Mouse (Mus musculus) kidney, postnatal 4 days (tissue): ENCODE data around the gene Rplp1.
A peak's percentile ranks its signal among the peaks of the same experiment; 100 is the strongest.

Source experiments
- DNase-seq, 2 experiments: peaks; one replicate each; pipeline ENCODE4 v3.0.0; 2021; ENCODE audit warnings: mixed read lengths in 2 of 2

The Rplp1 gene

DNA sequence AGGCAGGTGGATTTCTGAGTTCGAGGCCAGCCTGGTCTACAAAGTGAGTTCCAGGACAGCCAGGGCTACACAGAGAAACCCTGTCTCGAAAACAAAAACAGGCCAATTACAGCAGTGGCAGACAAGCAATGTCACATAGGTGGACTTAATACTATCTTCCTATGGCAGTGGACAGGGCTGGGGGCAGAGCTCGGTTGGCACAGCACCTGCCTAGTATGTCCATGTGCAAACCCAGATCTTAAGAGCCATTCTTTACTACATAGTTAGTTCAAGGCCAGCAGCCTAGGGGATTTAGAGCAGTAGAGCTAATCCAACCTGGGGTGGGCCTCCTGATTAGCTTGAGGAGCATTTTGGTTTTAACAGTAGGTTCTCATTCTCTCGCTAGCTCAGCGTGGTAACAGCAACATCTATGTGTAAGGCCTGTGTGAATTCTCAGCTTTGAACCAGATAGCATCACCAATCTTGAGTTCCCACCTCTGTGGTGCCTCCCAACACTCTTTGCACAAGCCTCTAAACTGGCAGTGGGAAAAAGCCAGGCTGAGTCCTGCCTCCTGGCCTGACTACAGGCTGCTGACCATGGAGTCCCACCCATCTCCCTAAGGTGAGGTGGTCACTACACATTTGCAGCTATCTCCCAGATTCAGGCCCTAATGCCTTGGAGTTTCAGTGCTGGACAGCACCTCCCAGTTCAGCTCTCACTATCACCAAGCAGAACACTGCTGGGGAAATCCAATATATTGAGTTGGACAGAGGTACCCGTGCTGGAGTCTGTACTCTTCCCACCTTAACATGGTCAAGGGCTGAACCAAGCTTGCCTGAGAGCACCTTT lies 2.8 kb downstream of the Rplp1 start:
- DNase-seq: no peak

DNA sequence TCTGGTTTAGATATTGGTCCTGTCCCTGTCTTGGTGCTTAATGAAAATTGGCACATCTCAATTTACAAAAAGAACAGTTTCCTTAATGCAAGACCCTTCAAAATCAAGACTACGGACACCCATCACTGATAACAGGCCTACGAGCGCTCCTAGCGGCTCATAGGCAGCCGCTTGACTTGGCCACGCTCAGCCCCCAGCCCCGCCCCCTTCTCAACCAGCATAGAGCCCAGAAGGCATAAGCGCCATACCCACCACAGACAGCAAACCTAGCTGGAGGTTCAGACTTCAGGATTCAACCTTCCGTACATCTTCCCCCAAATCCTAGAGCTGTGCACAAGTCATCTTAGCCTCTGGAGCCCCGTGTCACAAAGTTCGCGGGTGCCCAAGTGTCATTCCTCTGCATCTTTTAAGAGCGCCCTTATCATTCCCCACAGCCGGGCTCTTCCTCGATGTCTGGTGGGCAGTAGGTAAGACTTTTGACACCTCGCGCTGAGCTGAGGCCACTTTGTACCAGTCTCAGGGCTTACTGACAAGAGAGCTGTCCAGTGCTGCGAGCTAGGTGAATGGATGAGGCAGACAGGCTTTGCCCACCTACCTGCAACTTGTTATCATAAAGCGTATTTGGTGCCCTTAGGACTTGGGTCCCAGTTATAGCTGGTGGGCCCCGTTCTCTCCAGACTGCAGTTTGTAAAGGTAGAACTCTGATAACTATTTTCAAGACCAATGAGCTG lies 3.7 kb downstream of the Rplp1 start:
- peak; percentile 72 to 75 for DNase-seq

DNA sequence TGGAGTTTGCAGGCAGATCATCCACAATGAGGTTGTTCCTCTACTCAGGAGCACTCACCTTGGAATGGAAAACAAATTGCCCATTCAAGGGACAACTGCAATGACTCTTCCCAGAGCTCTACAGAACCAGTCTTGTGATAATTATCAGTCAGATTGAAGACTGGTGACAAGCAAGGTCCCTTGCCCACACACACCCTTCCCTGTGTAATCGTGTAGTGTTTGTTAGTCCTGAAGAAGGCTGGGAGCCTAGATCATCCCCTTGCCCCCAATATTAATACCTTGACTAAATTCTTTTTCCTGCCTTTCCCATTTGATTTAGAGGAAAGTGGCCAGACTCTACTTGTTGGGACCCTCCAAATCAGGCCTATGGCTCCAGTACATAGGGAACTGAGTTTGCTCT lies 4.7 kb downstream of the Rplp1 start:
- no peak for DNase-seq

DNA sequence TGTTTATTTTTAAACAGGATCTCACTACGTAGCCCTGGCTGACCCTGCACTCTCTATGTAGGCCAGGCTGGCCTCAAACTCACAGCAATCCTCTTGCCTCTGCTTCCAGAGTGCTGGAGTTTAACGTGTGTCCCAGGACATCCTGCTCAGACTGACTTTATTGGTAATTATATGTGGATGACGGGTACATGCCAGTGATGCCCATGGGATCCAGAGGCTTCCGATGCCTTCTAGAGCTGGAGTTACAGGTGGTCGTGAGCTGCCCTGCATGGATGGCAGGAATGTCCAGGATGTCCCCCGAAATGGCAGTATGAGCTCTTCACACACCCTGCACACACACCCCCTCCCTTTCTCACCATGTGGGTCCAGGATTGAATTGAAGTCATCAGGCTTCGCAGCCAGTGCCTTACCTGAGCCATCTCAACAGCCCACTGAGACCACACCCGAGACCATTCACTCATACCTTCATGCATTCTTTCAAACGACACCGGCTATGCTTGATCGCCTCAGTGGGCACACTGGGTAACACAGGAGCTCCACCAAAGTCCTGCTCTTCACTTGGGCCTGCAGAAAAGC lies 5.4 kb downstream of the Rplp1 start:
- DNase-seq: no peak

DNA sequence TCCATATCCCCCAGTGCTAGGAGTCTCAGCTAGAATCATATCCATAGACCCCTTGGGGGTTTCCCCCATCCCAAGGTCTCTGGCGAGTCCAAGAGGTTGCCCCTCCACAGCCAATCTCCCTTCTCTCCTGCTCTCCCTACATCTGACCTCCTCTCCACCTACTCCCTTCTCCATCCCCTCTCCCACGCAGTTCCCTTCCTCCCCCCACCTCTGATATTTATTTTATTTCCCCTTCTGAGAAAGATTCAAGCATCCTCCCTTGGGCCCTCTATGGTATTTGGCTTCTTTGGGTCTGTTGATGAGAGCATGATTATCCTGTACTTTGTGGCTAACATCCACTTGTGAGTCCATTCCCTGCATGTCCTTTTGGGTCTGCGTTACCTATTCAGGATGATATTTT lies 6.0 kb downstream of the Rplp1 start:
- DNase-seq: no peak

DNA sequence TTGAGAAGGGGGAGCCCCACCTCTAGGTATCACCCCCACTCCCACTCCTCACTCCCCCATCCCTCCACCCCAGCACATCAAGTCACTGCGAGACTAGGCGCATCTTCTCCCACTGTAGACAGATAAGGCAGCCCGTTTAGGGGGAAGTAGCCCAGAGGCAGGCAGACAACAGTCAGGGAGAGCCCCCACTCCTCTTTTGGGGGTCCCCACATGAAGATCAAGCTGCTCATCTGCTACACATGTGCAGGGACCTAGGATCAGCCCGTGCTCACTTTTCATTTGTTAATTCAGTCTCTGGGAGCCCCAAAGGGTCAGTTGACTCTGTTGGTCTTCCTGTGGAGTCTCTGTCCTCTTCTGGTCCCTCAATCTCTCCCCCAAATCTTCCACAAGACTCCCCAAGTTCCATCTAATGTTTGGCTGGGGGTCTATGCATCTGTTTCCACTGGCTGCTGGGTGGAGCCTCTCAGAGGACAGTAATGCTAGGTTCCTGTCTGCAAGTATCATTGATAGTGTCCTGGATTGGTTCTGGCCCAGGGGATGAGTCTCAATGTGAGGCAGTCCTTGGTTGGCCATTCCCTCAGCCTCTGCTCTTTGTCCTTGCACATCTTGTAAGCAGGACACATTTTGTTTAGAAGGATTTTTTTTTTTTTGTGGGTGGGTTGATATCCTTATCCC lies 6.6 kb downstream of the Rplp1 start:
- DNase-seq: no peak

DNA sequence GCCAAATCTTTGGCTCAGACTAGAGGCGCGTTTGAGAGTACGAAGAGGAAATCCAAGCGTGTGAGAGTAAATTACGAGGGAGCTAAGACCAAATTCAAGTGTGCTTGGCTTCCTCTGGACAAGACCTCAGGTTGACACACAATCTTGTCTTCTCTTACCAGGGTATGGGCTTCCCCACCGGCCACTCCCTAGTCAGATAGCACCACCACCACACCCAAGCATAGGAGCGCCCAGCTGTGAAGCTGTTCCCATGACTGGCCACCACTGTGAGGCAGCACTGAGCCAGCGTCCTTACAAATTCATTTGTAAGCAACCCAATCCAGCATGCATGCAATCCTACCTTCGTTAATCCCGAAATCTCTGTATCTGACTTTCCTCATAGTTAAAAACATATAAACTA lies 7.4 kb downstream of the Rplp1 start:
- peak; percentile 70 to 72 for DNase-seq

DNA sequence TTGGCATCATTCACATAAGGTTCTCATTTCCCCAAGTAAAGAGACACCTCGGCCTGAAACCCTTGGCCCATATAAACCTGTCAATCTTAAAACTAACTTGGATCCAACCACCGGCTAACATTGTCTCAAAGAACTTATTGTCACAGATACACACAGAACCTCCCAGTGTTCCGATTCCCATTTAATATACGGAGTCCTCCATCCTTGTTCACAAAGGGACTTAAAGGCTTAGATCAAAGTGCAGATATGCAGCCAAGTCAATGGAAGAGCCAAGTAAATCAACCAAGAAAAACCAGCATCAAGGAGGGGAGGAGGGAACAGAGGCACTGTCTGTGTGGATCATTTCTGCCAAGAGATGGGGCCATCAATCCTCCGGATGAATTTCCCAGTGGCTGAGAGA lies 8.8 kb downstream of the Rplp1 start:
- DNase-seq: no peak

DNA sequence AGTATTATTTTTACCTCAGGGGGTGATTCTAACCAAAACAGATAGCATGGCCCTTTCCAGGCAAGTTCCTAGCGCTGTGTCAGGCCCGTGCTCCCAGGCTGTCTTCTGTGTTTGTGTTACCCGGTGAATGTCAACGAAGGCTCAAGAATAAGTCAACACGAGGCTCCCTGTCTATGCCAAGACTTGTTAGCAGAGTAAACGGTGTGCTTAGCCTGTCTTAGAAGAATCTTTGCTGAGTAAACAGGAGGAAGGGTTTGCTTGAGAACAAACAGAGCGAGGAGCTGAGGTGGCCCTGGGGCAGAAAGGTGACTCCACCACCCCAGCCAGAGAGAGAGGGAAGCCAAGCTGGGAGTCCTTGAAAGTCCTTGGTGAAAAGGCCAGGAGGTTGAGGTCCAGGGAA lies 10.1 kb downstream of the Rplp1 start:
- DNase-seq: no peak

DNA sequence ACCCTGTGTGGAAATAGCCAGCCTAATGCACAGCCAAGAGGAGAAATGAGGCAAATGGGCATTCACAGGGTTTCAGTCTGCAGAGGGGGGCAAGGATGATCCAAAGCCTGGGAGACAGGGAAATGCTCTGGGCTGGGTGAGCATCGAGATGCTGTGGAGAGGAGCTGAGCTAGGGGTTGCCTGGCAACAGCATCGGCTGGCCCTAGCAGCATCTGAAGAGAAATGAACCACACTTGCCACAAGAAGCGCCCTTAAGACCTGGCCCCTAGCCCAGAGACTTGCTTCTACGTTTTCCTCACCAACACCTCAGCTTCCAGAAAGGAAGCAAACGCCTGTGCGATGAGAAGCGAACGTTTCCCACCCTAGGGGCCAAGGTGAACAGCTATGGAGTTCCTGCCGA lies 11.9 kb downstream of the Rplp1 start:
- DNase-seq: no peak

DNA sequence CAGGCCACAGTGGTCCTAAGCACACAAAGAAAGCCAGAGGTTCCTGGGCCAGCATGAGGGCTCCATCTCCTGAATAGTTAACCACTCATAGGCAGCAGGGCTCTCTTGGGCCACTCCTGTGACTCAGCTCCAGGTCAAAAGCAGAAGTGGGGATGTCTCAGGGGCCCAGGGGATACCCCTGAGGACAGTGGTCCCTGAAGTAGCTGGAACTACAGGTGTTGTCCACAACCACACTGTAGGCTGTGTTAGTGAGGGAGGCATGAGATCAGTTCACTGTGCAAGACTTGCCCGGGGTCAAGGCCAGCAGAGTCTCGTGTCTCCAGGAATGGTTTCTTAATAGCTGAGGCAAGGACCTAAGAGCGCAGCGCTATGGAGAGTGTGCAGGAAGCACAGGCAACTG lies 12.8 kb downstream of the Rplp1 start:
- no peak for DNase-seq

DNA sequence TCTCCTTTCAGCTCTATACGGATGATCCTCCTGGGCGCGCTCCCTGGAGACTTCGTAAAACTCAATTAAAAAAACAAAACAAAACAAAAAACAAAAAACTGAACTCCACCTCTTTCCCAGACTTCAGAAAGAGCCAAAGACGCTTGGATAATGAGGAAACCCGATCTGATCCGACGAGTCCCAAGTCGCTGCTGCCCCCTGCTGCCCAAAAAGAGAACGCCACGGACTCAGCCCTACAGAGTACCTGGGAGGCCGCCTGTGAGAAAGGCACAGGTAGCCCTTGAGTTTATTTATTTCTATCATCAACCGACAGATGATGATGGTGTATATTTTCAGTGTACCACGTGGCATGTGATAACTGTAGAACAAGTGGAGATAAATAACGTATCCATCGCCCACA lies 14.5 kb downstream of the Rplp1 start:
- DNase-seq: peak; percentile 91 to 94

DNA sequence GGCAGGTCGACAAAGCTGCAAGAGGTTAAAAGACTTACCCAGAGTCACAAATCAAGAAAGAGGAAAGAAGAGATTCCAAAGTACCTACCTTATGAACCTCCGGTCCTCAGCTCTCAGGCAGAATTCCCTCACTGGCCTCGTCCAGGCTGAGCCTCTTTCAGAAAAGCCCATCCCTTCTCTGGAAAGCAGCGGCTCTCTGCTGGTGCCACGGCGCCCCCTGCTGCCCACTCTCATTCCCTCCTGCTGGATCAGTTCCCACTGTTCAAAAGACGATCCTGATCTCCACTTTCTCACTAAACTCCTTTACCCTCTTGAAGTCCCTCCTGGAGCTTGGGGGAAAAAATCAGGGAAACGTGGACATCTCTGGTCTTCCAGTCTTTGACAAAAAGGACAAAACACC lies 15.9 kb downstream of the Rplp1 start:
- DNase-seq: peak; percentile 94 to 96

DNA sequence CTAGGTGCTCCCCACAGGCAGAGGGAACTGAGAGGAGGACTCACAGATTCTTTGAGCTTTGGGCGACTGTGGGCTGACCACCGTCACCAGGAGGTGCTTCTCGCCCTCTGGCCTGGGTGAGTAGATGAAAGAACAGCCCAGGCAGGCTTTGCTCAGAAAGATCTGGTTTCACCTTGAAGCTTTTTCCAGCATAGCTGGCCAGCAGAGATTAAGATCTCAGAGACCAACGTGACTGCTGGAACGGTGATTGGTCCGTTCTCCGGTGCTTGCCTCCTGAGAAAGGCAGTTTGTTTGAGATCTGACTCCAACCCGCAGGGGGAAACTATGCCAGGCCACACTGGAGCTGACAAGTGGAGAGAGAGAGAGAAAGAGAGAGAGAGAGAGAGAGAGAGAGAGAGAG lies 19.3 kb downstream of the Rplp1 start:
- peak; percentile 49 to 60 for DNase-seq

DNA sequence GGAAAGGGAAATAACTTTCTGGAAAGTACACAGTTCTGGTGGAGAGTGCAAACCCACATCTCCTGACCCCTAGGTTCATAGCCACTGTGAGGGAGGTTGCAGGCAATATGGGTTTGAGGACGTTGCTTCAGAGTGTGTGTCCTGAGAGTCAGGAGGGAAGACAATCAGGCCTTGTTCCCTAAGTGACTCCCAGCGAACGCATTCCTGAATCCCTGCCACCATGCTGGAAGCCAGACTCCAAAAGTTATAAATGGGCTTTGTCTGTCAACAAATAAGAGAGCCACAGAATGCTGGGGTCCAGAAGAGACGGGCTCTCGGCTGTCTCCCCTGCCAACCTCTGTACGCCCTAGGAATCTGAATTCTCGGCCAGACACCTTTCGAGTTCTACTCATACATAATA lies 24.5 kb downstream of the Rplp1 start:
- DNase-seq: no peak

DNA sequence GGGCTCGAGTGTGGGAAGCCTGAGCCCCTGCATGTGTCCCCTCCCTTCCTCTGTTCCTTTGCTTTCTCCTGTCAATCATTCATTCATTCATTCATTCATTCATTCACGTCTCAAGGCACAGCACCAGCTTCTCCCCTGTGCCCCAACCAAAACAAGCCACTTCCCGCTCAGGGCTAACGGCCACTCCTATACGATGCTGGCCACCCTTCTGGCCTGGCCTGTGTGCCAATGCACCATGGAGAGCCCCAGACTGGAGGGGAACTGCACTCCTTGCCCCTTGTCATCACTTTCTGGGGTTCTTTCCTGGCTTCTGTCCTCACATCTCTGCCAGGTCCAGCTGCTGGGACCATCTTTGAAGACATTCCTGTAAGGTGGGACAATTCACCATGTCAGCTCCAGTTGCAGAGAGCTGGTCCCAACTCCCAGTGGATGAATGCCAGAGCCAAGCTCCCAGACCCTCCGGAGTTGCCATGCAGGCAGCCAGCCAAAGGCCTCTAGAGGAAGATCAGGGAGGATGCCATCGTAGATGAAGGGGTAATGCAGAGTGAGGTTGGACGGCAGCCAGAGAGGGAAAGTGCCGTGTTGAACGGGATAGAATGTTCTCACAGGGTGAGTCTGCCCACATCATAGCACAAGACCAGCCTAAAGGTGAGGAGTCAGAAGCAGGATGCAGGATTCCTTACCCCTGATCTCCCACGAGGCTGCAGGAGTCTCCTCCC lies 26.5 kb downstream of the Rplp1 start:
- DNase-seq: no peak

DNA sequence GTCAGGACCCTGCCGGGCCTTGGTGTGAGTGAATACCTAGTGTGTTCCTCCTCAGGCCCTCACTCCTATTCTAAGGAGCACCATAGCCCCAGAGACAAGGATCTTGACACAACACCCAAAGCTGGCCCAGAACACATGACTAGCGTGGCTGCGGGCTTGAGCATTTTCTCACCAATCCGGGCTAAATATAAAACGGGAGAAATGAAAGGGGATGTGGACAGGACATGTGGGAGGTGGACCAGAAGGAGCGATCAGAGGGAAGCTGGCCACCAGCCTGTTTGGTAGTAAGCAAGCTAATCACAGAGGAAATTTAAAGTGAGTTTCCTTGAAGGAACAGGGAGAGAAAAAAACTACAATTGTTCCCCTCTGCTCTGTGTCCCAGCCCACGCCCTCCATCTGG lies 28.4 kb downstream of the Rplp1 start:
- no peak for DNase-seq

DNA sequence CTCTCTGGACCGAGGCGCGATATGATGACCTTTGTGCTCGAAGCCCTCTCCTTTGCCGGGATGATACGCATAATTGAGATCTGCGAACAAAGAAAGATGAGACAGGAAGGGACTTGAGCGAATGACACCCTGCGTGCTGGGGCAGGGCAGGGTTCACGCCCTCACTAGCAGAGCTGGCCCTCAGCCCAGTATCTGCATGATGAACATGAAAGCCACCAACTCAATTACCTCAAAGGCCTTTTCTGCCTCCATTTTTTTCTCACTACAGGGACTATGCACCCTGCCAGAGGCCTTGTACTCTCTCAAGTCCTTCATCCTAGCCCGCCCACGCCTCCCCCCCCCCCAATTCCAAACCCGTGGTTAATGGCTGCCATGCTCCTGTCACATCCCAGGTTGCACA lies 29.4 kb downstream of the Rplp1 start:
- peak; percentile 30 to 43 for DNase-seq

DNA sequence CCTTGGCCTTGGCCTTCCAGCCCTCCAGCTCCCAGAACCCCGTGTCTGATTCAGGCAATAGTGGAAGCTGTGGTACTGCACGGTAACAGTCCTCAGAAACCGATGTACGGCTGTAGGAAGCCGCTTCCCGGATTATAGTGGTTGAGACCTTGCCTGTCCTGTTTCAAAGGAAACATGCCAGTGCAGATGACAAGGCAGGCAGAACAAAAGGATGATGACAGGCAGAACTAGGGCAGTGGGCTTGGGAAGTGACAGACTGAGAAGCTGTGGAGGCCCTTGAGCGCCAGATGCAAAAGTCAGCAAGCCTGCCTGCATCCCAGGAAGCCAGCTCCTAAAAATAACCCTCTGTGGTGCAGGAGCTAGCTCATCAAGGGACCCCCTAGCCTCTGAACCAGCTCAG lies 30.0 kb downstream of the Rplp1 start:
- DNase-seq: no peak

DNA sequence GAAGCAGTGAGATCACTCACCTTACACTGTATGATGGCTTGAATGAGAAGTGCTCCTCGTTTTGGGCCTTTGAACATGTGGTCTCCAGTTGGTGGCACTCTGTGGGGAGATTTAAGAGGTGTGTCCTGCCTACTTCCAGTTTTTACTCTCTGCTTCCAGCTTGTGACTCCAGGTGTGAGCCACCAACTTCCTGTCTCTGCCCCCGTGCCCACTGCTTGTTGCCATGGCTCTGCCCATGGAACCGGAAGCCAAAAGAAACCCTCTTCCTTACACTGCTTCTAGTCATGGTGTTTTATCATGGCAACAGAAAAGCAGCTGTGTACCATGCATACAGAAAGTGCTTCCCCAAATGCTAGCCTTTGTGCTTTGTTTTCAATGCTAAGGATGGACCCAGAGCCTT lies 32.2 kb downstream of the Rplp1 start:
- no peak for DNase-seq

DNA sequence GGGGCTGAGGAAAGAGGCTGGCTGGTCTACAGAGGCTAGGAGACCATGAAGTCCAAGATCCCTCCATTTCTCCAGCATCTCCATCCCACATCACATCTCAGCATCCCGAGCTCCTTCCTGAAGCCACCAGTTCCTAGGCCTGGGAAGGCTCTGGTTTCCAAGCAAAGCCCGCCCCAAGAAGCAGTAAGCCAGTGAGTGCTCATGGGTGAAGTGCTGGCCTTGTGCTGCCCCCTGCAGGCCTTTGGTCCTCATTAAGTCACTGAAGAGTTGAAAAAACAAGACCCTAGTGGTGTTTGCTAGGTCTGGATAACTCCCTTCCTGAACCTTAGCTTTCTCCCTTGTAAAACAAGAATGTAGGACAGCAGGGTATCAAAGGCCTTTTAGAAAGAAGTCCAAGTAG lies 35.5 kb downstream of the Rplp1 start:
- DNase-seq: peak; percentile 89 to 91

DNA sequence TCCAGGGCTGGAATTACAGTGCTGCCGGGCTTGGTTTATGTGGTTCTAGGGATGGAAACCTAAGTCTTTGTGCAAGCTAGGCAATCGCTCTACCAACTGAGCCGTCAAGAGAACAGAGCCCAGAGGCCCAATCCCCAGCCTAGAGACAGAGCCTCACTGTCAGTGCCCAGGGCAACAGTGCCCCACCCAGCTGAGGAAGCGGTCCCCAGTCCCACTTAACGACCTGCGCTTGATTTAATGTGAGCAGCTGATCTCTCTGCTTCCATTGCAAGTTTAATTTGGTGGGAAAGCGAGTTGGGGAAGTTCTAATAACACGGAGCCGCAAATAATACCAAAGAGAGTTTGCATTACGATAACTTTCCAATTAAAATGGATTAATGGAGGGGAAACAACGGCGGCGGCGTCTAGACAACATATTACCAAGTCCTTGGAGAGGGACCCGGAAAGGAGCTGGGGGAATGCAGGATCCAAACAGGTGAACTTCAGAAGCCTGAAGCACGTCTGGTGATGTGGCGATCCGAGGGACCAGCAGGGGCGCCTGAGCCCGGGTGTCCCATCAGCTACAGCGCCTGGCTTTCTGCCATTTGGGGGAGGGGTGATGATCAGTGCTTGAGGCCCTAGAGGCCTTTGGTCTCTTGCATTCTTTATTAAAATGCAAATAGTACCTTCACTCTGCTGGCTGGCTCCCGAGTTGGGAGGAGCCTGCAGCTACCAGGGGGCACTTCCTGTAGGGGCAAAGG lies 36.8 kb downstream of the Rplp1 start:
- peak; percentile 81 to 87 for DNase-seq
